Mouse (Mus musculus) liver, adult 2 months (tissue): ENCODE results near the gene Ccdc175. TPM values are rescaled to one million over a fixed set of nuclear protein-coding genes. Genes with fewer than 3 reads are reported as not detected.

Source experiments
- DNase-seq: peaks from one replicate; pipeline ENCODE4 v3.0.0-alpha.2; 2011; ENCODE audit warnings: low read depth, low spot score; ENCODE audit errors: extremely low read depth
- H3K27ac ChIP-seq: fragments of 200-500 bp; replicated peaks from 2 replicates; pipeline ENCODE4 v1.5.1; 2012; ENCODE audit warnings: low read depth, mild to moderate bottlenecking, control low read depth, inconsistent platforms, low read length; ENCODE audit not compliant: insufficient read depth
- H3K27me3 ChIP-seq: fragments of 200-500 bp; 2 replicates; pipeline ENCODE4 v1.6.1; 2012; ENCODE audit warnings: mild to moderate bottlenecking, moderate library complexity, low read length, inconsistent platforms; ENCODE audit not compliant: control insufficient read depth, insufficient read depth
- H3K36me3 ChIP-seq: fragments of 200-500 bp; 2 replicates; pipeline ENCODE4 v1.6.1; 2012; ENCODE audit warnings: low read length, inconsistent platforms; ENCODE audit not compliant: control insufficient read depth, insufficient read depth
- H3K4me1 ChIP-seq: fragments of 200-500 bp; 2 replicates; pipeline ENCODE4 v1.6.1; 2011; ENCODE audit warnings: low read length; ENCODE audit not compliant: control insufficient read depth, insufficient read depth
- H3K4me3 ChIP-seq: fragments of 200-500 bp; 2 replicates; pipeline ENCODE4 v1.5.1; 2011; ENCODE audit warnings: low read depth, mild to moderate bottlenecking, control low read depth, low read length, moderate library complexity; ENCODE audit not compliant: insufficient read depth
- H3K79me2 ChIP-seq: fragments of 200-500 bp; 2 replicates; pipeline ENCODE4 v1.6.1; 2012; ENCODE audit warnings: inconsistent platforms, mild to moderate bottlenecking, low read length, moderate library complexity; ENCODE audit not compliant: control insufficient read depth, insufficient read depth
- H3K9ac ChIP-seq: fragments of 200-500 bp; 2 replicates; pipeline ENCODE4 v1.6.1; 2012; ENCODE audit warnings: low read depth, mild to moderate bottlenecking, control low read depth, inconsistent platforms, low read length
- CTCF ChIP-seq: fragments of 200-500 bp; IDR thresholded peaks from 2 replicates; pipeline ENCODE4 v1.5.1; 2011; ENCODE audit warnings: low read depth, low read length, control low read depth
- POLR2A ChIP-seq: fragments of 200-500 bp; IDR thresholded peaks from 2 replicates; pipeline ENCODE4 v1.6.1; 2011; ENCODE audit warnings: low read length, control low read depth; ENCODE audit not compliant: insufficient read depth; ENCODE audit errors: extremely low read depth
- WGBS: fragments of 180-500 bp; shearing (Covaris S2); methylation state at CpG from one replicate; pipeline ENCODE4 v1.1.7; 2018; 5-methylcytosine and 5-hydroxymethylcytosine counted together
- polyA plus RNA-seq: library from polyadenylated mRNA; depleted of rRNA; stranded (reverse); fragments of >200 nt; gene quantifications from 2 replicates; pipeline ENCODE4 v1.2.3, GENCODE M21; 2012
- total RNA-seq: library from RNA; depleted of rRNA; stranded (reverse); fragments of >200 nt; gene quantifications from 2 replicates; pipeline ENCODE4 v1.2.3, GENCODE M21; 2014

Ccdc175 gene
- total and polyA plus RNA-seq, 2 experiments = not detected

- no peak overlapping the region for H3K27ac ChIP-seq
- H3K27me3 ChIP-seq = no peaks in the 10 kb centered on the region
- H3K79me2 ChIP-seq = no peaks in the 10 kb centered on the region
- no peak overlapping the region for H3K4me3 ChIP-seq
- TF ChIP-seq CTCF = no peak
- TF ChIP-seq POLR2A = no peak
- DNase-seq = no peak
- WGBS = 88% methylated on average over 6 of the region's 6 CpGs
- H3K36me3 ChIP-seq = no peaks in the 10 kb centered on the region
- H3K4me1 ChIP-seq = no peaks in the 10 kb centered on the region
- no peak overlapping the region for H3K9ac ChIP-seq
These were observed 42.9 kb upstream of the Ccdc175 start for GRCm38 (mm10) chr12:72227731-72228130.

DNA sequence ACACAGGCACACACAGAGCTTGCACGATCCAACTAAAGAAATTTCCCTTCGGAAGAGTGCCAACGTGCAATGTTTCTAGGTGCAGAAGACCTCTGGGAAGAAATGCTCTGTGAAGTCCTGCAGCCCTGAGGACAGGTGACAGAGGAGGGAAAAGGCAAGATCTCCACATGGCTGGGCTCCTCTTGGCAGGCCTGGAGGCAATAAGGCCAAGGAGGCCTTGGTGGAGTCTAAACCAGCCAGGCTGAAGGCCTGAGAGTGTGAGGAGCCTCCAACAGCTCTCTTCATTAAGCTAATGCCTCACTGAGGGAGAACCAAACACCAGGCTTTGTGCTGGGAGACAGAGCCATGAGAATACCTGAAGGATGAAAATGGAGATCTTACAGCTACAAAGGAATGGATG lies 40.5 kb upstream of the Ccdc175 start:
- Histone ChIP-seq H3K4me3 (no peak overlapping the region), H3K4me1 (no peaks in the 10 kb centered on the region), H3K27ac (no peak overlapping the region), H3K9ac (no peak overlapping the region), H3K27me3 (no peaks in the 10 kb centered on the region), H3K36me3 (no peaks in the 10 kb centered on the region), H3K79me2 (no peaks in the 10 kb centered on the region)
- WGBS = 89% methylated on average over 3 of the region's 3 CpGs
- DNase-seq = no peak
- no peak for TF ChIP-seq CTCF
- TF ChIP-seq POLR2A = no peak

- Histone ChIP-seq H3K79me2 (no peaks in the 10 kb centered on the region), H3K27me3 (no peaks in the 10 kb centered on the region), H3K27ac (no peak overlapping the region), H3K4me3 (no peak overlapping the region), H3K36me3 (no peaks in the 10 kb centered on the region), H3K9ac (no peak overlapping the region), H3K4me1 (no peaks in the 10 kb centered on the region)
- DNase-seq = no peak
- TF ChIP-seq CTCF = no peak
- no peak for TF ChIP-seq POLR2A
- WGBS = 89% methylated on average over 16 of the region's 16 CpGs
These were observed 38.8 kb upstream of the Ccdc175 start for GRCm38 (mm10) chr12:72223557-72224102.

DNA sequence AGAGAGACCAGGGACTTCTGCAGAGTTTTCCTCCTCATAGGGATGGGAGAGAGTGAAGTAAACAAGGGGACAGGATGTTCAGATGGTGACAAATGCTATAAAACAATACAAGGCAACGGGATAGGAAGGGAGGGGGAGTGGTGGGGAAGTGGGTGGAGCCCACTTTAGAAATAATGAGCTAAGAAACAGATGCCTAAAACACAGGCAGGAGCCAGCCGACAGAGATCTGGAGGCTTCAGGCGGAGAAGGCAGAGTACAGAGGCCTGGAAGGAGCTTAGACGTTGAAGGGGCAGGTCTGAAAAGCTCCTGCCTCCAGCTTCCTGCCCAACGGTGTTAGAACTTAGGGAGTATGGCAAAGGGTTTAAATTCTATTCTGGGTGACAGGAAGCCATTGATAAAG lies 28.7 kb upstream of the Ccdc175 start:
- Histone ChIP-seq H3K27me3 (no peaks in the 10 kb centered on the region), H3K9ac (no peak overlapping the region), H3K79me2 (no peaks in the 10 kb centered on the region), H3K4me3 (no peak overlapping the region), H3K27ac (no peak overlapping the region), H3K36me3 (no peaks in the 10 kb centered on the region), H3K4me1 (no peaks in the 10 kb centered on the region)
- TF ChIP-seq POLR2A (no peak), CTCF (no peak)
- no peak for DNase-seq
- 72% methylated on average over 5 of the region's 5 CpGs for WGBS

DNA sequence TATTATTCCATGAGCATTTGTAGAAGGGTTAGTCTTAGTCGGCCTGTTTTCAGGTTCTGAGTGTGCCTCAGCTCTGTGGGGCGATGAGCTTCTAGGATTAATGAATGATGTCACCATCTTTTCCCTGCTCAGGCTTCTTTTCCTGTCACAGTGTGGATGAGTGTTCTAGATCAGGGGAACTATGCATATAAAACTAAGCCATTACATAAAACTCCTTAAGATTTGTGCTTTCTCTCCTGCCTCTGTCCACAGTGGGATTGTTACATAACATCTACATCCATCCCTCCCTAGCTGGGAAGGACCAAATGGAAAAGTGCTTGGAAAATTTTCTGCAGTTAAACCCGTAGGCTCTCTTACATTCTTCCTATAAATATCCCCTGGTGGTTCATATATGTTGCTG lies 16.0 kb upstream of the Ccdc175 start:
- Histone ChIP-seq H3K27me3 (no peaks in the 10 kb centered on the region; the same call in 1 of the 2 replicates), H3K4me1 (no peaks in the 10 kb centered on the region), H3K27ac (no peak overlapping the region), H3K36me3 (no peaks in the 10 kb centered on the region), H3K79me2 (no peaks in the 10 kb centered on the region), H3K4me3 (no peak overlapping the region), H3K9ac (no peak overlapping the region)
- WGBS = 91% methylated on average over 3 of the region's 3 CpGs
- no peak for TF ChIP-seq CTCF
- TF ChIP-seq POLR2A = no peak
- DNase-seq = no peak

- no peak overlapping the region for H3K4me3 ChIP-seq
- TF ChIP-seq CTCF (no peak), POLR2A (no peak)
- DNase-seq = no peak
- no peaks in the 10 kb centered on the region for H3K79me2 ChIP-seq
- no peaks in the 10 kb centered on the region; the same call in 1 of the 2 replicates for H3K27me3 ChIP-seq
- peak overlapping the region; percentile 30; the same call in 1 of the 2 replicates for H3K9ac ChIP-seq
- 50% methylated on average over 18 of the region's 18 CpGs for WGBS
- H3K27ac ChIP-seq = no peak overlapping the region
- no peaks in the 10 kb centered on the region for H3K36me3 ChIP-seq
- H3K4me1 ChIP-seq = no peaks in the 10 kb centered on the region
These were observed 13.2 kb upstream of the Ccdc175 start for GRCm38 (mm10) chr12:72197925-72198486.
